Mouse (Mus musculus) ES-Bruce4 (cell line): ENCODE measurements around the gene Med22.

ENCODE experiments used
- CTCF ChIP-seq: IDR thresholded peaks from one replicate; pipeline ENCODE4 v1.8.1; 2011; ENCODE audit warnings: low read depth, low read length
- EP300 ChIP-seq: IDR thresholded peaks from 2 replicates; pipeline ENCODE4 v1.6.1; 2011; ENCODE audit warnings: low read depth, low read length; ENCODE audit not compliant: insufficient read depth
- POLR2A ChIP-seq: IDR thresholded peaks from one replicate; pipeline ENCODE4 v1.8.1; 2011; ENCODE audit warnings: low read length; ENCODE audit not compliant: insufficient read depth

GRCm38 (mm10) chr2:26930390-26930789, 19.9 kb upstream of the Med22 start:
- TF ChIP-seq POLR2A = no peak
- TF ChIP-seq CTCF = peak; percentile 13
- TF ChIP-seq EP300 = no peak
